Mouse (Mus musculus): Measurements from ENCODE around the gene Chchd6.

Chchd6 gene

GRCm38 (mm10) chr6:89354076-89354475 lies 241.4 kb downstream of the Chchd6 start:
- no peak for DNase-seq (ENCODE audit: low spot score)

GRCm38 (mm10) chr6:89353101-89353500 lies 242.4 kb downstream of the Chchd6 start:
- DNase-seq (ENCODE audit: low spot score), result no peak

DNA sequence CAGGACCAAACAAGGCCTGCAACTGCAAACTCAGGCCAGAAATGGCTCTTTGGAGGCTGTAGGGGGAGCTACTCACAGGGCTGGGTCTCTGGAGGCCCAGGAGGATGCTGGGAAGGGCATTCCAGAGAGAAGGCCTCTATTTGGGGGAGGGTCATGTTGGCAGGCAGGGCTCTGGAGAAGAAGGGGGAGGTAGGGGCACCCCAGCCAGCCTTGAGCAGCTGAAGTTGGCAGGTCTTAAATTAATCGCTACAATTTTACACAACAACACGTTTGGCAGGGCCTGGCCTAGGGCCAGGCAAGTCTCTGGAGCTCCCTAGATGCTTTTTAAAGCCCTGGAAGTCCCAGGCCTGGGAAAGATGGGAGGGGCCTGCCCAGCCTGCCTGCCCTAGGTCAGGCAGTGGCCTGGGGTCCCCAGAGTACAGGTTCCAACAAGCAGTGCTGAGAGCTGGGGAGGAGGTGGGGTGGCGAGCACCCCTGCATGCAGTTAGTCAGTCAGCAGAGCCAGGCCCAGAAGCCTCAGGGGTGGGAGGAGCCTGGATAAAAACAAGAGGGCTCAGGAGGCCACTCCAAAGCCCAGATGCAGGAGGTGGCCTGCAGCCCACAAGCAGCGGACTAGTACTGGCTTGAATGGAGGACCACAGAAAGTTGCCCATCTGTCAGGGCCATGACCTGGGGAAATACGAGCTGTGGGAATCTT lies 243.9 kb downstream of the Chchd6 start:
- peak; percentile 36 for DNase-seq (ENCODE audit: low spot score)

GRCm38 (mm10) chr6:89350520-89350919 lies 244.9 kb downstream of the Chchd6 start:
- DNase-seq (ENCODE audit: low spot score), result no peak

DNA sequence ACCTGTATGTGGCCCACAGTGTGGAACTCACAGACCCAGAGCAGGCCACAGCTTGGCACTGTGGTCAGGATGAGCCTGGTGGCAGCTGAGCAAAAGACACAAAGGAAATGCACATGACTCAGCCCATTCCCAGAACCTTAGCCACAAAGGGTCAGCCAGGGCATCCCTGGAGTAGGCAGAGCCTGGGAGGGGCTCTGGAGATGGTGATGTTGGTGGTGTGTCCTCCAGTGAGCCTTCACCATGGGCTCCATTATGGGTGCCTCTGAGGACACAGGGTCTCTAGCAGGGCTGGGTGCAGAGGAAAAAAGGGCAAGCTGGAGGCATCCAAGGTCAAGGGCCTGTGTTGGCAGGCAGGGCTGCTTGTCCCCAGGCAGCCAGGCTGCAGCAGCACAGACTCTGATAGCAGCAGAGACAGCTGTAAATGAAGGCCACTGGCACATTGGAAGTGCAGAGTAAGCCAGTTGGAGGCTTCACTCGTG lies 245.4 kb downstream of the Chchd6 start:
- no peak for DNase-seq (ENCODE audit: low spot score)

DNA sequence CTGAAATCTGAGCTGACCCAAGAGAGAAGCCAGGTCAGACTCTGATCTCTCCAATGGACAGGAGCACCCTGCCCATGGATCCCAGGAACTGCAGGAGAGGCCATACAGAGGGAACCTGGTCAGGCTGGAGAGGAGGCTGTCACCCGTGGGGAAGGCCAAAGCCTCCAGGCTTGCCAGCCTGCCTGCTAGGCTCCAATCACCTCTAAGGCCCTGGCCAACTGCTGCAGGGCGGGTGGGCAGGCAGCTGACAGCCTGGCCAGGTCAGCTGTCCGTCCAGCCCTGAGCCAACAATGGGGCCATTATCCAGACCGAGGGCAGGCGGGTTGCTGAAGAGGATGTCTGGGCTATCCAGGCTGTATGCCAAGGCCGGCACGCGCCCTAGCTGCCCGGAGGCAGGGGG lies 247.1 kb downstream of the Chchd6 start:
- no peak for DNase-seq (ENCODE audit: low spot score)

- DNase-seq (ENCODE audit: low spot score), result no peak
Observed at GRCm38 (mm10) chr6:89347792-89348191, 247.7 kb downstream of the Chchd6 start.

GRCm38 (mm10) chr6:89345855-89346254 lies 249.6 kb downstream of the Chchd6 start:
- no peak for DNase-seq (ENCODE audit: low spot score)

- no peak for DNase-seq (ENCODE audit: low spot score)
Observed at GRCm38 (mm10) chr6:89345486-89345785, 250.0 kb downstream of the Chchd6 start.

- DNase-seq (ENCODE audit: low spot score), result peak; percentile 71
Observed at GRCm38 (mm10) chr6:89344613-89345485, 250.6 kb downstream of the Chchd6 start.

DNA sequence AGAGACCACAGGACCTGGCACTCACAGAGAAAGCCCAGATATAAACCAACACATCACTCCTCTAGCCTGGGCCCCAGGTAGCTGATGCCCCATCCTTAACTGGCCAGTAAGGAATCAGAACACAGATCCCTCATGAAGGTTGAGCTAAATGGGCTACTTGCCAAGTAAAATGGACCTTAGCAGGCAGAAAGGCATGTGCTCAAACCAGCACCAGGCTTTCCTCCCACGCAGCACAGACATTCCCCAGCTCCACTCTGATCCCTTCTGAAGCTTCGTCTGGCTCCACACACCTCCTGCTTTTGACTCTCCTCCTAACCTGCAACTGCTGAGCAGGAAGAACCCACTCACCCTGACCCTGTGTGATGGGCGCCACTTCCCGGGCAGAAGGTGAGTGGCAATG lies 253.5 kb downstream of the Chchd6 start:
- DNase-seq (ENCODE audit: low spot score), result no peak

DNA sequence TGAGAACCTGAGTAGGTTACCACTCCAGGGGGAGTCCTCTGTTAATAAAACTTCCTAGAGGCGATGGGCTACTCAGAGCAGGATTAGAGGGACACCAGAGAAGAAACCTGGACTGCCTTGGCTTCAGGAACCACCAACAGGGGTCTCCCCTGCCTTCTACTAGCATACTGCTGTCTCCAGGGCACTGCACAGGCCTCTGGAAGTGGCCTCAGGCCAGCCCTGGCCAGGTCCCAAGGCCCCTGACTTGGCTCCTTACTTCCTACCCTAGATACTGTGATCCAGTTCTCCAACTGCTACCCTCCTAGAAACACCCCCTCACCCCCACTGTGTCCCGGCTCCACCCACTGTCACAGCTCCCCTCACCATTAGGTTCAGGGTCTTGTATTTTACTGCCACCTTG lies 256.0 kb downstream of the Chchd6 start:
- peak; percentile 37 for DNase-seq (ENCODE audit: low spot score)

DNA sequence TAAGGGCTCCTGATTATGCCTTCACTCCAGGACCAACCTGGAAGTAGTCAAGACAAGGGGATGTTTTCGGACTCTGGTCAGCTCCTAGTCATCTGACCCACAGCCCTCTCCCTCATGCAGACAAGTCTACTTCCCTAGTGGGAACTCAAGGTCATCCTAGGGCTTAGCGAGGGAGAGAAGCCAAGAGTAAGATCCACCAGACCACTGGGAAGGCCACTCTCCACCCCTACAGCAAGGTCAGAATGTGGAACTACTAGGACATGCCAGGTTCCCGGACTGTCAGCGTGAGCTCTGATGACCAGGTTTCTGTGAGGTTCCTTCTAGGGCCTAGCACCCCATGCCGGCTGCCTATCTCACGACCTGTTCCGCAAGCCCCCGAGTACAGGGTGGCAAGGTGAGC lies 256.7 kb downstream of the Chchd6 start:
- no peak for DNase-seq (ENCODE audit: low spot score)

DNA sequence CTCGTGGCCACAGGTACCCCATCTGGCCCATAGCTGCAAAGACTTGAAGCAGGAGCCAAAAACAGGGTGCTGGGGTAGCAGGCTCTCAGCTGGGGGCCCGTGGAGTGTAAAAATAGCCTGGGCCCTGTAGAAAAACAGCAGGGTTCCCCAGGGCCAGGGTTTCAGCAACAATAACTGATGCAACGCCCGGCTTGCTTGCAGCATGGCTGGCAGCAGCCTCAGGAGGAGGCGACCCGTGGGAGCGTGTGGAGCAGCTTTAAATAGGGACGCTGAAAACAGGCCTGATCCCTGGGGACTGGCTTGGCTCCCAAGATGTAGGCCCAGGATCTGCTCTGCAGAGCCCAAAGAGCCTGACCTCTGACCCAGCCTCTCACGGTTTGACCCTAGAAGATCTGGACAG lies 257.9 kb downstream of the Chchd6 start:
- no peak for DNase-seq (ENCODE audit: low spot score)

GRCm38 (mm10) chr6:89333964-89334702 lies 261.3 kb downstream of the Chchd6 start:
- DNase-seq (ENCODE audit: low spot score), result no peak
